Mouse (Mus musculus): ENCODE data around the gene F2. TPM values are rescaled to one million over a fixed set of nuclear protein-coding genes. Genes with fewer than 3 reads are reported as not detected.

Gene F2
- 0.54 TPM in 1 of 4 replicates, not detected in the others for total RNA-seq (2023; ENCODE audit: inconsistent age)

GRCm38 (mm10) chr2:91636229-91636628 lies at the start of gene F2:
Gene F2, minus strand, starts transcription at chr2:91636414.

DNA sequence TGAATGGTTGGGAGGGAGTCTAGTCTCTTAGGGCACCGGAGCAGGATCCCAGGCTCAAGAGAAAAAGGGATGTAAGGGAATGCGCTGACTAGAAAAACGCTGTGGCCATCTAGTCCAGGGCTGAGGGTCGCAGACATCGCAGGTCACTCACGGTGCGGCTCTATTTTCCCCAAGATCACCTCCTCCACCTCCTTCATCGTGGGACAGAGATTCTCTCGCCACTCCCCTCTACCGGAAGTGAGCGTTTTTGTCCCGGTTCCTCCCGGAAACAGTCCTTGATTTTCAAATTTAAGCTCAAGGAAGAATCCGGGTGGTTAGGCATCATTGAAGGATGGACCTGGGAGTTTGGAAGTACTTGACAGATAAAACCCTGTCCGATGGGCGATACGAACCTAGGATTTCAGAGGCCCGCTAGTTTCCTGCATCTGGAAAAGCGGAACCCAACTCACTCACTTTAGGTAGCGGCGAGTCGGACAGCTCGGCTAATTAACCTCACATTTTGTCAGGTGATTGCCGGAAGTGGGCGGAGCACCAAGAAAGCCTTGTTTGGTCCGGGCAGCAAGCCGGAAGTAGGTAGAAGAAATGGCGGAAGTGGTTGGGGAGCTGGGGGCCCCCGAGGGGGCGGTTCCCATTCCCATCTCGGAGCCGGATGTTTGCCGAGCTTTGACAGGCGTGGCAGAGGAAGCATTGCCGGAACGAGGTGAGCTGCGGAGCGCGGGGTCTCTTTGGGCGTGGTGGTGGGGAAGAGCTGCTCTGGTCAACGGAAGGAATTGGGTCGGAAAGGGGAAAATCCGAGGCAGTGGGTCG lies 13.5 kb upstream of the F2 start, which contains the start of the genes Zfp408 and Arhgap1:
Gene Zfp408 (minus strand): TSS at position 239 of the 807 bp plus-strand sequence.
Gene Arhgap1 (plus strand): TSS at position 308 of the 807 bp plus-strand sequence.

Other genes with a start within 250 kb of the F2 start
- 6.7 to 10.0 TPM (median 7.8 TPM) in 4 replicates for gene 1110051M20Rik, start 191.7 kb downstream of the F2 start, total RNA-seq (2023; ENCODE audit: inconsistent age)
- gene Lrp4, start 178.9 kb downstream of the F2 start, total RNA-seq (2023; ENCODE audit: inconsistent age) = 0.16 to 0.24 TPM (median 0.19 TPM) in 4 replicates
- gene Ckap5, start 109.7 kb downstream of the F2 start, total RNA-seq (2023; ENCODE audit: inconsistent age) = 35.1 to 40.5 TPM (median 36.7 TPM) in 4 replicates
- gene Zfp408, start 13.4 kb upstream of the F2 start, total RNA-seq (2023; ENCODE audit: inconsistent age) = 21.0 to 35.3 TPM (median 29.7 TPM) in 4 replicates
- gene Arhgap1, start 13.4 kb upstream of the F2 start, total RNA-seq (2023; ENCODE audit: inconsistent age) = 58.9 to 66.5 TPM (median 63.2 TPM) in 4 replicates
- gene Atg13, start 74.2 kb upstream of the F2 start, total RNA-seq (2023; ENCODE audit: inconsistent age) = 32.6 to 37.8 TPM (median 35.8 TPM) in 4 replicates
- gene Harbi1, start 74.4 kb upstream of the F2 start, total RNA-seq (2023; ENCODE audit: inconsistent age) = 8.3 to 14.5 TPM (median 11.0 TPM) in 4 replicates
- 56.6 to 60.5 TPM (median 58.8 TPM) in 4 replicates for gene Ambra1, start 93.7 kb upstream of the F2 start, total RNA-seq (2023; ENCODE audit: inconsistent age)